Mouse (Mus musculus) CD8-positive naive resting alpha-beta T cell, adult 2 months (primary cell): ENCODE data around the gene Gm20916.
"Not testable (repeated sequence)": the region's sequence is repeated elsewhere in the genome, so short reads cannot be mapped to it uniquely, and the experiment has no call there.

Source experiments
- DNase-seq, 2 experiments: peaks; one replicate each; pipeline ENCODE4 v3.0.0; 2022; ENCODE audit warnings: low read depth in 2 of 2, low spot score in 2 of 2

Gm20916 gene

GRCm38 (mm10) chrY:79319265-79319664 is at the start of gene Gm20916:
TSS of gene Gm20916 (plus strand) at chrY:79319565.
- not testable (repeated sequence) for DNase-seq
